Mouse (Mus musculus) adrenal gland, postnatal 10 days (tissue): ENCODE measurements around the gene Lpo. TPM values are rescaled to one million over a fixed set of nuclear protein-coding genes. Genes with fewer than 3 reads are reported as not detected.

Source experiments
- DNase-seq: peaks from one replicate; pipeline ENCODE4 v3.0.0; 2021; ENCODE audit warnings: mixed read lengths
- total RNA-seq, 2 experiments: library from RNA; stranded (reverse); gene quantifications; 2 replicates each; pipeline ENCODE4 v1.2.3; 2021

Gene Lpo
- total RNA-seq, 2 experiments from 2014 or later = not detected

DNA sequence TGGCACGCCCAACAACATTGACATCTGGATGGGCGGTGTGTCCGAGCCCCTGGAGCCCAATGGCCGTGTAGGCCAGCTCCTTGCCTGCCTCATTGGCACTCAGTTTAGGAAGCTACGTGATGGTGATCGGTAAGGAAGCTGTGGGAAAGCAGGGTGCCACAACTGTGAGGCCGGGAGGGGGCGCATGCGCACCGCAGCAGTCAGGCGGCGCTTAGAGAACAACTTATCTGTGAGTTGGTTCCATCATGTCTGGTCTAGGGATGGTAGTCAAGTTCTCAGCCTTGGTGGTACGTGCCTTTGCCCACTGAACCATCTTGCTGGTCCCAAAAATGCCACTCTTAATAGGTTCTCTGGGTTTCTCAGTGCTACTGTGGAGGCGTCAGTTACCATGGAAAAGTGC, 25.5 kb downstream of the Lpo start:
- peak; percentile 40 for DNase-seq

DNA sequence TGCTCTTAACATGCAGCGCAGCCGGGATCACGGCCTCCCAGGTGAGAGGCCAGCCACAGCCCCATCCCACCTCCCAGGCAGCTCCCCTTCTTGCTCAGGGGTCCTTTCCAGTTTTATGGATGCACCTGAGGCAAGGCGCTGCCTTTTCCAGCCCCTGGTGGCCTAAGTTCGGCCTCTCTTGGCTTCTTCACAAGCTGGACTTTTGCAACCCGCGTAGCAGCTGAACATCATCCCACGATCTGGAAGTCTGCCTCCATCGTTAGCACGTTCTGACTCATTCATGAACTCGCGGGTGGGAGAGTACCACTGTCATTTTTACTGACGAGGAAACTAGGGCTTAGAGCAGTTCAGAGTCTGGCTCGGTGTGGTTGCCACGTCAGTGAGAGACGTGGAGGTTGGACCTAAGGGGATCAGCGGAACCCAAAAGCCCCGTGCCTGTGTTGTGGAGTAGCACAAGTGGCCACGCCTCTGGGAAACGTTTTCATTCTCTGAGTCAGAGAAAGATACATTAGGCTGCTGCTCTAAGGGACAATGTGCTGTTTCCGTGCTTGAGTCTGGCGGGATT, 26.3 kb downstream of the Lpo start:
- DNase-seq = no peak

DNA sequence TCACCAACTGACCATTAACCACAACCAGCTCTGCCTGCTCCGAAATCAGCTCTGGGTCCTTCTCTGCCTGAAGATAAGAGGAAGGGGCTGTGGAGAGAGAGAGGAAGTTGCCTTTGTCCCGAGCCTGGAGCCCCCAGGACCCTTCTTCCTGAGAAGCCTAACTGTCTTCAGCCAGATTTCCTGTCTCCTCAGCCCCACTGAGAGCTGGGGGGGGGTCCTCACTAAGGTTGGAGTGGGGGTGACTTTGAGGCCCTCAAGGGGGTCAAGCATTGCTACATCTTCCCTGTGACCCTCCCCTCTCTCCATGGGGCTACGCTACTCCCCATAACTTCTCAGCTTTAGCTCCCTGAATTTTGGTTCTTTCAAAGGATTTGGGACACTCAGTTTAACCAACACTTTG, 34.6 kb downstream of the Lpo start, which contains the start of gene Mpo:
Gene Mpo, plus strand, starts transcription at position 122 of the 400 bp plus-strand sequence.
- no peak for DNase-seq

DNA sequence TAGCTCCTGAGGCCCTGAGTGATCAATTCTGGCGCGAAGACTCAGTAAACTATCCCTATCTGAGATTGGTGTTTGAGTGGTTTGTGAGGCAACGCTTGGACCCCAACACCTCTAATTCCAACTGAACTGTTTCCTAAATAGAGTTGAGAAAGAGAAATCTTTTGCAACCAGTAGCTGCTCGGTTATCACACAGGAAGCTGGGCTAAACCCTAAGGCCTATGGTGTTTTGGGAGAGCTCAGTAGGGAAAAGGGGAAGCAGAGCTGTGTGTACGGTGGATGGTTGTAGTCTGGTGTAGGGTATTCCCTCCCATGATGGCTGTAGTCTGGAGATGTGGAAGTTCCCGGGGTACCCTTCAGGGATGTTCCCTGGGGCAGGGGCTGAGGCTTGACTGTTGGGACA, 38.0 kb downstream of the Lpo start:
- no peak for DNase-seq

DNA sequence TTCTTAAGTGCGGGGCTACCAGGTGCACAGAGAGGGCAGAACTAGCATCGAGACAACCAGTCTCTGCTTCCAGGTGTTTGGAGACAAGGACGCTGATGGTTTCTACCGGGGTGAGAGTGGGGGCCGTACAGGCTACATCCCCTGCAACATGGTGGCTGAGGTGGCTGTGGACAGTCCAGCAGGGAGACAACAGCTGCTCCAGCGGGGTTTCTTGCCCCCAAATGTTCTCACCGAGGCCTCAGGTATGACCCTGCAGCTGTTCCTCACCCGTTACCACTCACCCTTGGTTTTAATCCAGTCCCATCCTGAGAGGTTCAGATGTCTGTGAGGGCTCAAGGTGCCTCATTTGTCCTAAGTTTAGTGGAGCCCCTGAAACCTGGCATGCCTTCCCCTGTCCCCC, 48.0 kb downstream of the Lpo start:
- DNase-seq = no peak

DNA sequence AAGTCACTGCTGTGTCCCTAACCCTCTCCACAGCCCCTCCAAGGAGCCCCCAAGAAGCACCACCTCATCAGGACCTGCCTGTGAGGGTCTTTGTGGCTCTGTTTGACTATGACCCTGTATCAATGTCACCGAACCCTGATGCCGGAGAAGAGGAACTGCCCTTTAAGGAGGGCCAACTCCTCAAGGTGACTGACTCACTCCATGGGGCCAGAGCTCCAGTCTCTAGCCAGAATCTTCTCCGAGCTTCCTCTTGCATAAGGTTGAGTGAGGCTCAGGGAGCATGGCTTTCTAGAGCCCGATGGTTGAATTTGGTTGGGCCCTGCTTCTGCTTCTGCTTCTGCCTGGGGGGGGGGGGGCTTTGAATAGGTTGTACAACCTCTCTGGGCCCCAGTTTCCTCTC, 48.7 kb downstream of the Lpo start:
- DNase-seq = peak; percentile 28

DNA sequence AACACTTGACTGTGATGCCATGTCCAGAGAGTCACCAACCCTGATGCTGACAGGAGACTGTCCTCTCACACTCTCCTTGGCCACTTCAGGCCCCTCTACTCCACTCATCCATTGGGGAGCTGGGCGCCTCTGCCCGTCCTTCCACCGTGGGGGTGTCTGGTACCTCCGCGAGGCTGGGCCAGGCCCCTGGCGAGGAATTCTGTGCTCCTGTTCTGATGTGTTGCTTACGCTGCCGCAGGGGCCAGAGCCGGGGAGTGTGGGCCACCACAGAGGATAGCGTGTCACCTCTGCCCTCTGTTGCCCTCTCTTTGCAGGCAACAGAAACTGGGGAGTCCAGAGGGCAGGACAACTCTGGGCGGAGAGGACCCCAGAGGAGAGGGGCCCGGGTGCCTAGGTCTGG, 49.2 kb downstream of the Lpo start:
- DNase-seq = no peak

DNA sequence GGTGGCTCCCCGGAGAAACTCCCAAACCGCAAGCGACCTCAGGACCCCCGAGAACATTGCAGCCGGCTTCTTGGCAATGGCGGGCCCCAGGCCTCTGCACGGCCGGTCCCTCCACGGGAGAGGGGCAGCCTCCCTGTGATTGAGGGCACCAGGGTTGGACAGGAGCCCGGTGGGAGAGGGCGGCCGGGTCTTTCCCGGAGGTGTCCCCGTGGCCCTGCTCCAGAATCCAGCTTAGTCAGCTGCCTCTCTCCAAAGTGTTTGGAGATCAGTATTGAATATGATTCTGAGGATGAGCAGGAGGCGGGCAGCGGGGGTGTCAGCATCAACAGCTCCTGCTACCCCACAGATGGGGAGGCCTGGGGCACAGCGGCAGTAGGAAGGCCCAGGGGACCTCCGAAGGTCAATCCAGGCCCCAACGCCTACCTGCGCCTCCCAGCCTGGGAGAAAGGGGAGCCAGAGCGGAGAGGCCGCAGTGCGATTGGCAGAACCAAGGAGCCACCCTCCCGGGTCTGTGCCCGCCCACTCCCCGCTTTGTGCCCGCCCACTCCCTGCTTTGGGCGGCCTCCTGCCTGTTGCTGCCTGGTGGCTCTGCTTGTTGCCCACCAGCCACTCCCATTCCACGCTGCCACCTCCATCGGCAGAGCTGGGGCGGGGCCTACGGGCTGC, 49.9 kb downstream of the Lpo start:
- DNase-seq = peak; percentile 75

DNA sequence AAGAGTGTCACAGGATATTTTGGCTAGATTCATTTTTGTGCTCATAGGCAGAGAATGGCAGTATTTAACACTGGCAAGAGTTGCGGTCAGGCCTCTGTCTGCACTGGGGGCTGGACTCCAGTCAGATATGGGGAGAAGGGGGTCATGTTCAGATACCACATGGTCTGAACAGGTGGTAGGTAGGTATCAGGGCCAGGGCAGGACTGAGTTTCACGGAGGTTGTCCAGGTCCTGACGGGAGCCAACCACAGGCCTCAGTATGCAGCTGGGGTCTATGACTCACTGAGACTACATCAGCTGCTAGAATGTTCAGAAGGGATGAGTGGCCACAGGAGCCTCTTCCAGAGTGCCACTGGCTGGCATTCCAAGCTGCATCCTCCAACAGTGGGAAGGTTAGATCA, 55.7 kb downstream of the Lpo start:
- no peak for DNase-seq

DNA sequence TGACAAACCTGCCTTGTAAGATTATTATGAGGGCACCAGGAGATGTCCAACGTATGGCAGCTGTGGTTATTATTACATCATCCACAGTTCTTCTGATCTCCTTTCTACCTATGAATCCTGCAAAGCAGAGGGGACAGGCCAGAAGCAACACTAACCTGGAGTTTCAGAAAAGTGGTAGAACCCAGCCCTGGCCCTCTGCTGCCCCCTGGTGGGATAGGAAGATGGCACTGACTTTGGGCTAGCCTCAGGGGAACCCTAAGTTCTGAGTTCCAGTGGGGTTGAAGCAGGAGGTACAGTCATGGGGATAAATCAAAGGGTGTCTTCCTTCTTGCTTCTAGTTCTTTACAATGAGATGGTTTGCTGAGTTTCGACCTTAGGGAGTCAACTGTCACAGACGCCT, 57.1 kb downstream of the Lpo start:
- DNase-seq = peak; percentile 88

DNA sequence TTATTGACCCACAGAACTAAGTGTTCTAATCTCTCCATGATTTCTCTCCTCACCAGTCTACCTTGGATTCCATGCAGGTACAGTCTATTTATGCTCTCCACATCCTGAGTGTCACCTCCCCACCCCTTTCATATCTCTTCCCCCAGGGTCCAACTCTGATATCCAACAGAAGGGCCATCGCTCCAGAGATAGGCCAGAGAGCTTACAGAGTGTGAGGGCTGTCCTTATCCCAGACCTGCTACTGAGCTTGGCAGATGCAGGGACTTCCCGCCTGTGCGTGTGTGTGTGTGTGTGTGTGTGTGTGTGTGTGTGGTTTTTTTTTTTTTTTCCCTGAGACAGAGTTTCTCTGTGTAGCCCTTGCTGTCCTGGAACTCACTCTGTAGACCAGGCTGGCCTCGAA, 59.3 kb downstream of the Lpo start:
- DNase-seq = no peak

DNA sequence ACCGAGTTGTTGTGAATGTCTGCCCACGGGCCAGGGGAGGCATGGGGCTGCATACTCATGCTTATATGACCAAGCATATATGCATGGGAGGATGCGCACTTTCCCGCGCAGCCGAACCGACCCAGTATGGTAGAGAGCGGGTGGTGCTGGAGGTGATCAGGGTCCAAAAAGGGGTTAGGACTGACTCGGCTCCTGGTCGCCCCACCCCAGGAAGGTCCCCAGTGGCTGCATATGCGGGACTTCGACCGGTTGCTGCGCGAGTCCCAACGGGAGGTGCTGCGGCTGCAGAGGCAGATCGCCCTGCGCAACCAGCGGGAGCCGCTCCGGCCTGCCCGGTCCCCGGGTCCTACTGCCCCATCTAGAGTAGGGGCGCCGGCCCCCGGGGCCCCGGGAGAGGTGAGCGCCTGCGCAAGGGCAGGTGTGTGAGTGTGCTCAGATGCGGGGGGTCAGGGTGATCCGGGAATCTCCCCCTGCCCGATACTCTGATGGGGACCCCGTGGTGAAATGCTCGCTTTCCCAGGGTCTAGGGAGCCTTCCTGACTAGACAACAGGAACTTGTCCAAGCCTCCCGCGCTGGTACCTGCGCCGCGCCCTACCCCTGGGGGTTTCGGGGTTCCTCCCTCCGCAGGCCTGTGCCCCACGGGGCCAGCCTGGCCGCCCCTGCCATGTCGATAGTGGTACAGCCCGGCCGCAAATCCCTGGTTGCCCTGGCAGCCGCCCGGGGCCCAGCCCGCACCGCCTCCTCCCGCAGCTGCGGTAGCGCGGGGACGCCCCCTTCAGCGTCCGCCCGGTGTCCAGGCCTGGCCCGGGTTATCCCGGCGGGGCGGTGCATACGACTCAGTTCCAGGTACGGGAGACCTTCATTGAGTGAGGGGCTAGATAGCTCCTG, 63.9 kb downstream of the Lpo start:
- peak; percentile 61 for DNase-seq

DNA sequence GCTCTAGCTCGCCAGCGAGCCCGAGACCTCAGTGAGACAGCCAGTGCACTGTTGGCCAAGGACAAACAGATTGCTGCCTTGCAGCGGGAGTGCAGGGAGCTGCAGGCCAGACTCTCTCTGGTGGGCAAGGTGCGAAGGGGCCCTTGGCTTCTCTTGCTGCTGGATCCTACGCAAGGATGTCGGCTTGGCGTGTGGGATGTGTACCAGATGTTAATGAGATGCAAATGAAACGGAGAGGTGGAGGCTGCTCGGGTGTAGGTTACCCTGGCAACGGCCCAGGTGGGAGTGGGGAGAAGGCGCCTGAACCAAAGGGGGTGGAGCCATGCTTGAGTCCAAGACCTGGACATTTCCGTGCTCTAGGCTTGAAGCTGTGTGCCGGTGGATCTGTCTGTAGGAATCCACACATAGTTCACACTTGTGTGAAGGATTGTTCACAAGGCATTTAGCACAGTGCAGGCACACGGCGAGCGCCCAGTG, 64.5 kb downstream of the Lpo start:
- DNase-seq = peak; percentile 46

DNA sequence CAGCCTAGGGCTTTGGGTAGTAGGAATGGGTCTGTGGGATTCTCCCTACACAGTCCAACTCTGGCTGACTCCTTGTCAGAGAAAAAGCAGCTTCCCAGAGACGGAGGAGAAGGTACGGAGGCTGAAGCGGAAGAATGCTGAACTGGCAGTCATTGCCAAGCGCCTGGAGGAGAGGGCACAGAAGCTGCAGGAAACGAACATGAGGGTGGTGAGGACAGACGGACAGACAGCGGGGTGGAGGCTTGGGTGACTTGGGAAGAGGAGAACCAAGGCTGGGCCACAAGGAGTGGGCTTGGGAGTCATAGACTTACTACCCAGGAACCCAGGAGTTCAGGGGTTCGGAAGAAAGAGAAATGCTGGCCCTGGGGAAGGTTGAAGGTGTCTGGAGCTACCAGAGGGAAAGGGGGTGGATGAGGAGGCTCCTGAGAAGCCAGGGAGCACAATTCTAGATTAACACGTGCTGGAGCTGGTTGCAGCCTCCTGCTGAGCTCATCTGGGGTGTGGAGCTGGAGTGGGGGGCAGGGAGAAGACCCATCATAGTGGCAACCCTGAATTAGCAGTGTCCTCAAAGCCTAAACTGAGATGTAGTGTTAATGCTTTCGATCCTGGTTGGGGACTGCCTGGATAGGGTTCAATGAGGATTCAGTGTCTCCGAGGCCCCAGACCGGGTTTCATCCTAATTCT, 65.2 kb downstream of the Lpo start:
- no peak for DNase-seq

DNA sequence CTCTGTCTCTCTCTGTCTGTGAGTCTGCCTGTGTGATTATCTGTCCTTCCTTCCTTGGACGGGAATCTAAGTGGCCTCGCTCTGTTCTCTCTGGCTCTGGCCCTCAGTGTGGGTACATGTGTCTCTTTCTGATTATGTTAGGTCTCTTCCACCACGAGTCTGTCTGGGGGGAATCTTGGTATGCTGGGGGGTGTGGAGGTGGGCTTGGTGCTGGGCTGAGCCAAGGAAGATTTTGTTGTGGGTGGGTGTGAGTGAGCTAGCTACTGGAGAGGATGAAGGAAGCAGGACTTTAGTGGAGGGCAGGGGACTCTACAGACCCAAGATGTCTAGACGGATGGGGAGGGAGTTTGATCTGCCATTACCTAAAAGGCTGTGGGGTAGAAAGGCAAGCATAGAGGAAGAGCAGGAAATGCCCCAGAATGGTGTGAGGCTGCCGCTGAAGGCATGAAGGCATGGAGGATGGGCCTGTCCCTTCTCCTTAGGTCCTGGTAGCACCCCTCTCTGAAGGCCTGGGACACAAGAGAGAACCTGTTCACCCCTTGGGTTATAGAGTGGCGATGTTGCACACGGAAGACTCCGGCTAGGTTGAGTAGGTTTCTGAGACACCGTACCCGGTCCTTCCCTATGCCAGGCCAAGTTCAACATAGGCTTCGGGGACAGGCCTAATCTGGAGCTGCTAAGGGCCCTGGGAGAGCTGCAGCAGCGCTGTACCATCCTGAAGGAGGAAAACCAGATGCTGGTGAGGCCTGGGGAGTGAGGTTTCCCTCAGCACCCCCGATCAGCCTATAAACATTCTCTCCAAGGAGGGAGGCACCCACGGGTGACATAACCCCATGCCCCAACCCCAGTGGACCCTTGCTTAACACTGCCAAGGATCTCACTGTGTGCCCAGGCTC, 66.0 kb downstream of the Lpo start:
- DNase-seq = no peak

DNA sequence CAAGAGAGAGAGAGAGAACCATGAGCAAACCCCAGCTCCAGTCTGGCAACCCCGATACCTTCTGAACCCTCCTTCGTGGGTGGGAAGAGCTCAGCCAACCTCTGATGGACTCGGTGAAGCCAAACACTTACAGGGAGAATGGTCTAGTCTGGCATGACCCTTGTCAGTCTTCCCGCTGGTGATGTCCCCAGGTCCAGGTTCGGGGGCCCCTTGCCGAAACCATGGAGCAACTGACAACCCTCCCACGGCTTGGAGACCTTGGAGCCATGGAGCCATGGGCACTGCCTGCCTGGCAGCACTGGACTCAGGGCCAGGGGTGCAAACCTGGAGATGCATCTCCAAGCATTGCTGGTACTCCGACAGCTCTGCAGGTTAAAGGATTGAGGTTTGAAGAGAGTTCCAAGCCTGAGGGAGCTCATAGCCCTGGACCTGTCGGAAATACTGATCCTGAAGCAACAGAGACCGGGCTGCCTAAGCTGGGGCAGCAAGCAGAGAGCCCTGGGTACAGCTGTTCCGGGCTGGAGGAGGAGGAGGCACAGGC, 66.8 kb downstream of the Lpo start:
- no peak for DNase-seq

DNA sequence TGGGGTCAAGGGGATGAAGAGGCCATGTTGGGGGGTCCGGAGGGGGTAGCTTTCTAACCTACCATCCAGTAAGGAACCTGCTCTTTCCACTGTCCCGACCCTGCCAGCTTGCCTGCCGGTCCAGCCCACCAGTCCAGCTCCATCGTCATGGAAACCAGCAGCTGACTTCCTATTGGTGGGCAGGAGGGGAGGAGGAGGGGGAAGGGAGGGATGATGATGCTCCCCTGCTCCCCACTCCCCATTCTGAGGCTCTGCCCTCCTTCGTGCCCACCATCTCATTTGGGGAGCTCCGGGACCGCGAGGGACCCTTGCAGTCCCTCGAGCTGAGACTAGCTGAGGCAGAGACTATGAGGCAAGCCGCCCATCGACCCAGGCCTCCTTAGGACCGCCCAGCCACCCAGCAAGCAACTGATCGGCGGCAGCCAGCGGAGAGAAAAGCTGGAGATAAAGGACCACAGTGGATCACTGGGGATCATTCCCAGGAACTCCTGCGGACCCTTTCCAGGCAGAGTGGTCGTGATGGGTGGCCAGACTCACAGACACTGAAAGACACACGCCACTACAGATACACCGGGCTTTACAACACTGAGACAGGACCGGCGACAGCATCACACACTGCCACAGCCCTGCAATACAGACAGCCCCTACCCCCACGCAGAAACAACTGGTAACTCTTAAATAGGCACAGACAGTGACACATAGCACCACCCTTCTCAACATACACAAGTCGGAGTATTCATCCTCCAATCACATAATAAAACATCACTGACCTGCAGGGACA, 67.6 kb downstream of the Lpo start, which contains the start of gene Tspoap1:
Gene Tspoap1, plus strand, starts transcription at position 241 of the 781 bp plus-strand sequence.
- no peak for DNase-seq

DNA sequence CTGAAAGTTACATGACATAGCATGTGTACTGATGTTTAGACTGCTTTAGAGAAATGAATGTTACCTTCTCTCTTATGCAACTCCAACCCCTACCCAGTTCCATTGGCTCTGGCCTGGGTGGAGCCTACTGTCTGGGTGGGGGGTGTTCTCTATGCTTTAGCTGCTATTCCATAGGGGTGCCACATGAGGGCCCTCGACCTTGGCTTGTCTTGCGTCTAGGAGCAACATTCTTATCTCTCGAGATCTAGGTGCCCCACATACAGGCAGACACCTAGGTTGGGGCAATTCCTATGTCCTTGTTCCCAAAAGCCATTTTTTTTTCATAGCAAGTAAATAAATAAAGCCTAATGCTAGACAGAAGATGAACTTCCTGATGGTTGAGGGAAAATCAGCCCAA, 68.5 kb downstream of the Lpo start:
- DNase-seq = no peak

DNA sequence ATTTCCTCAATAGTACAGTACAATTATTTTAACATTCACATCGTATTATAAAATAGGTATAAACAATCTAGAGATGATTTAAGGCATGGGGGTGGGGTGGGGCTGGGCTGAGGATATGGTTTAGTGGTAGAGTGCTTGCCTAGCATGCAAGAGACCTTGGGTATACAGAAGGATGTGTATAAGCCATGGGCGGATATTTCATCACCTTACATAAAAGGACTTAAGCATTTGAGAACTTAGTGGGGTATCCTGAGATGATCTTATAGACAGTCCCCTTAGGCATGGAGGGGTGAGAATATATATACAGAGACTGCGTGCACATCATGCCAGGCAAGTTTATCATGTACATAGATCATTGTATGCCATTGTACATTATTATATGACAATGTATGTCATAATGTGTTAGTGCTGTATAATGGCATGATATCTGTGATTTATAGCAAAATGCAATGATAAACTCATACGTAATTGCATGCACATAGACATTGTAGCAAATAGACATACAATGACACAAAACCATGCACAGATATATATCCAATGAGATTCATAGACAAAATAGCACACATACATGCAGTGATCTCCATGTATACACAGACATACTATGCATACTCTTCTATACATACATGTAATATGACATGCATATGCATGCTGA, 69.0 kb downstream of the Lpo start:
- no peak for DNase-seq
